Mouse (Mus musculus): ENCODE measurements at regions not wholly inside any gene's neighbourhood (a gene's known extent, or its start where the extent isn't known, plus 50 kb on each side); places are given as distances from the start of the nearest gene placed in this dataset.

DNA sequence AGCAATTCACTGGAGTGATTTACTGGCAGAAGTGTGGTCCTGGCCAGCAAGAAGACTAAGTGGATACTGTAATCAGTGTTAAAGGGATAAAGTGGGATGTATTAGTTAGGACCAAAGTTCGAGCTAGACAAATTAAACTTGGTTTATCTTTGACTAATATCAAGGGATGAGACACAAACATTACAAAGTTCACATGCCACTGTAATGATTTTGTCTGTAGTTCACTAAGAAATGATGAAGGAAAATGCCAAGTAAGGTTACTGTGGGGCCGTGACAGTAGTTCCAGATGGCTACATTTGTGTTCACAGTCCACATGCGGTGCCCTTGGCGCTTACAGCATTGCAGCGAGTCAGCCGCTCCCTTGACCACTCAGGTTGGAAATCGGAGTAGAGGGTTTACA is 458.2 kb upstream of the Pkn2 start:
- Histone ChIP-seq H3K4me1 (ENCODE audit: control insufficient read depth in 1 of 2, insufficient read depth in 2 of 2, low read length in 2 of 2) (no peaks in the 10 kb centered on the region), H3K27ac (ENCODE audit: control insufficient read depth, low read depth, low read length) (no peak overlapping the region), H3K9me3 (replicated peaks; ENCODE audit: insufficient read depth, low read length) (no peaks in the 10 kb centered on the region), H3K4me3 (ENCODE audit: control insufficient read depth in 1 of 2, insufficient read depth in 1 of 2, low read depth in 2 of 2, low read length in 2 of 2) (no peak overlapping the region), H3K79me2 (ENCODE audit: control insufficient read depth, insufficient read depth, low read length, poor library complexity) (no peaks in the 10 kb centered on the region), H3K9ac (ENCODE audit: control insufficient read depth, low read depth, low read length, poor library complexity, severe bottlenecking) (no peak overlapping the region), H3K27me3 (ENCODE audit: control insufficient read depth in 1 of 2, insufficient read depth in 2 of 2, low read length in 2 of 2) (no peaks in the 10 kb centered on the region), H3K36me3 (ENCODE audit: control insufficient read depth in 1 of 2, insufficient read depth in 2 of 2, low read length in 2 of 2) (no peaks in the 10 kb centered on the region)
- TF ChIP-seq EP300 (IDR thresholded peaks at IDR 0.05; ENCODE audit: low read depth in 1 of 2, low read length in 2 of 2) (no peak), ZC3H11A (IDR thresholded peaks at IDR 0.05; ENCODE audit: low read depth, low read length) (no peak), USF1 (IDR thresholded peaks at IDR 0.05; ENCODE audit: low read depth, low read length) (no peak), POLR2A (IDR thresholded peaks at IDR 0.05; ENCODE audit: control insufficient read depth in 1 of 2, insufficient read depth in 1 of 2, low read depth in 1 of 2, low read length in 2 of 2, poor library complexity in 1 of 2) (no peak), ELF1 (IDR thresholded peaks at IDR 0.05; ENCODE audit: low read depth, low read length) (no peak), MYC (IDR thresholded peaks at IDR 0.05; ENCODE audit: low read depth, low read length) (no peak), RAD21 (IDR thresholded peaks at IDR 0.05; ENCODE audit: low read depth, low read length) (no peak), ZMIZ1 (IDR thresholded peaks at IDR 0.05; ENCODE audit: low read depth, low read length) (no peak), RCOR1 (IDR thresholded peaks at IDR 0.05; ENCODE audit: low read depth, low read length) (no peak), CHD2 (IDR thresholded peaks at IDR 0.05; ENCODE audit: low read length) (no peak), MEF2A (IDR thresholded peaks at IDR 0.05; ENCODE audit: extremely low read depth, insufficient replicate concordance, low read depth, low read length, poor library complexity, severe bottlenecking) (no peak)
- no peak for DNase-seq (ENCODE audit: low read depth, low spot score)

DNA sequence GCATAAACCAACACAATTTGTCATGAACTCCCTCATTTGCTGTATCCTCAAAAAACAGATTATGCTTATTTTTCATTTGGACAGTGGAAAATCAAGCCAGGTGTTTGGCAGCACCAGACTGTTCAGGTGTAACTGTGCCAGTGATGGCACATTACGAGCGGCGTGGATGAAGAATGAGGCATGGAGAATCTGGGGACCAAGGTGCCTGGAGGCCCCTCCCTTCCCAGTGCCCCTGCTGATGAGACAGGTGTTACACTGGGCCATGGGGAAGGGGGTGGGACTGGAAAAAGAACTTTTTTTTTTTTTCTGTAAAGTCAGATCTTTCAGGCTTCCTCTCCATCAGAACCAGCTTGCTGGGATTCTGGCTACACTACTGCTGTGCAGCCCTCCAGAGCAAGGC is 451.5 kb upstream of the Pkn2 start:
- Histone ChIP-seq H3K4me1 (ENCODE audit: control insufficient read depth in 1 of 2, insufficient read depth in 2 of 2, low read length in 2 of 2) (no peaks in the 10 kb centered on the region), H3K9me3 (replicated peaks; ENCODE audit: insufficient read depth, low read length) (no peaks in the 10 kb centered on the region), H3K4me3 (ENCODE audit: control insufficient read depth in 1 of 2, insufficient read depth in 1 of 2, low read depth in 2 of 2, low read length in 2 of 2) (no peak overlapping the region), H3K36me3 (ENCODE audit: control insufficient read depth in 1 of 2, insufficient read depth in 2 of 2, low read length in 2 of 2) (no peaks in the 10 kb centered on the region), H3K9ac (ENCODE audit: control insufficient read depth, low read depth, low read length, poor library complexity, severe bottlenecking) (no peak overlapping the region), H3K27me3 (ENCODE audit: control insufficient read depth in 1 of 2, insufficient read depth in 2 of 2, low read length in 2 of 2) (no peaks in the 10 kb centered on the region), H3K27ac (ENCODE audit: control insufficient read depth, low read depth, low read length) (no peak overlapping the region), H3K79me2 (ENCODE audit: control insufficient read depth, insufficient read depth, low read length, poor library complexity) (no peaks in the 10 kb centered on the region)
- TF ChIP-seq SMC3 (IDR thresholded peaks at IDR 0.05; ENCODE audit: low read depth, low read length) (no peak), USF1 (IDR thresholded peaks at IDR 0.05; ENCODE audit: low read depth, low read length) (no peak), EP300 (IDR thresholded peaks at IDR 0.05; ENCODE audit: low read depth in 1 of 2, low read length in 2 of 2) (no peak), MAZ (IDR thresholded peaks at IDR 0.05; ENCODE audit: low read depth, low read length) (no peak), NELFE (IDR thresholded peaks at IDR 0.05; ENCODE audit: low read depth, low read length) (no peak), MYB (IDR thresholded peaks at IDR 0.05; ENCODE audit: low read depth, low read length) (no peak), UBTF (IDR thresholded peaks at IDR 0.05; ENCODE audit: borderline replicate concordance, insufficient read depth, low read depth, low read length) (no peak), MXI1 (IDR thresholded peaks at IDR 0.05; ENCODE audit: low read depth, low read length) (no peak), TBP (IDR thresholded peaks at IDR 0.05; ENCODE audit: low read depth, low read length) (no peak), TCF12 (IDR thresholded peaks at IDR 0.05; ENCODE audit: low read depth, low read length) (no peak), NRF1 (IDR thresholded peaks at IDR 0.05; ENCODE audit: insufficient read depth, low read depth, low read length, poor library complexity, severe bottlenecking) (no peak), BHLHE40 (IDR thresholded peaks at IDR 0.05; ENCODE audit: borderline replicate concordance, low read depth, low read length) (no peak), ZNF384 (IDR thresholded peaks at IDR 0.05; ENCODE audit: low read depth, low read length) (no peak), ELF1 (IDR thresholded peaks at IDR 0.05; ENCODE audit: low read depth, low read length) (no peak), KAT2A (conservative IDR thresholded peaks at IDR 0.05; ENCODE audit: low read depth, low read length) (no peak), POLR2AphosphoS5 (IDR thresholded peaks at IDR 0.05; ENCODE audit: borderline replicate concordance, low read depth, low read length) (no peak), SIN3A (IDR thresholded peaks at IDR 0.05; ENCODE audit: low read length) (no peak), TAL1 (IDR thresholded peaks at IDR 0.05; ENCODE audit: low read length) (no peak)
- no peak for DNase-seq (ENCODE audit: low read depth, low spot score)
